Mouse (Mus musculus): Measurements from ENCODE around the gene Cct8l1.

Cct8l1 gene

DNA sequence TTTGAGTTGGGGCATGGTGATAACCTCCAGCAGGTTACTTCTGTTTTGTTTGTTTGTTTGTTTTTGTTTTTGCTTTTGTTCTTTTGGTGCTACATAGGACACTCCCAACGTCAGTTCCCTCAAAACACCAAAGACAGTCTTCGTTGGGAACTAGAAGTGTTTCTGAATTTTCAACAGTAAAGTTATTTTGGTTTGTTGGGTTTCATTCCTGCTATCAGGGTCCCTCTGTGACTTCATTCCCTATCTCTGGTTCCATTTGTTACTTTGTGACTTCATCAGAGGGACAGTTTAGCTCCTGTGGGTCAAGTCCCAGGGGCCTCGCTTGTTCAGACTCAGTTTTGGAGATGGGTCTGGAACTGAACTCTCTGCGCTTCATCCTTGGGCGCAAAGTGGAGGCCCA, at the start of gene Cct8l1:
Gene Cct8l1, plus strand, starts transcription at position 301 of the 400 bp plus-strand sequence.
- DNase-seq (ENCODE audit: low spot score in 2 of 2), result no peak

DNA sequence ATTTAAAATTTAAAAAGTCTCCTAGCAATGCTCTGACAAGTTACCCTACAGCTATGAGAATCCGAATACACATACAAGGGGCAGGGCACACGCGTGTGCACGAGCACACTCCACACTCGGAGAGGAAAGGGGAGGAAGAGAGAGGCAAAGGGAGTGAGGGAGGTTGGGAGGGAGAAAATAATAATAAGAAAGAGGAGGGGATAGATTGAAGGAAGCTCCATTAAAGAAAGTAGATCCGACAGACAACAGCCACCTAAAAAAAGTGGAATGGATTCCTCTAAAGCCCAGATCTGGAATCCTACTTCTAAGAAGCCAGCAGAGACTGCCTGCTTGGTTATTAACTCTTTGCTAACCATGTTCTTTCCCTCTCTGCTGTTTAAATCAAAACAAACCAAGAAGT, 43.8 kb upstream of the Cct8l1 start:
- no peak for DNase-seq (ENCODE audit: low spot score in 2 of 2)

DNA sequence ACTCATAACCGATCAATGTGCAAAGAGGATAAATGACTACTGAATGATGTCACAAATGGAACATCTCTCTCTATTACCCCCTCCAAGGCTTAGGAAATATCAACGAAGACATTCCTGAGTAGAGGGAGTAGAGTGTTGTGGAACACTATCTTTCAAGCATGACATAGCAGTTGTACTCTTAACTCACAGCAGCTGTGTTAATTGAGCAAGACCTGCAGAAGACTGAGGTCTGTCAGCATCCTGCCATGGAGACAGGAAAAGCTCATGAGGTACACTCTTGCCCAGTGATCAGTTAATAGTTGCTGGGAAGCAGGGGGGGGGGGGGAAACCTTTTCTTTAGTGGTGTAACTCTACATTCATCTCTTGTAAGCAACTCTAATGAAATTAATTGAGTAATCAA, 40.1 kb upstream of the Cct8l1 start:
- no peak for DNase-seq (ENCODE audit: low spot score in 2 of 2)

DNA sequence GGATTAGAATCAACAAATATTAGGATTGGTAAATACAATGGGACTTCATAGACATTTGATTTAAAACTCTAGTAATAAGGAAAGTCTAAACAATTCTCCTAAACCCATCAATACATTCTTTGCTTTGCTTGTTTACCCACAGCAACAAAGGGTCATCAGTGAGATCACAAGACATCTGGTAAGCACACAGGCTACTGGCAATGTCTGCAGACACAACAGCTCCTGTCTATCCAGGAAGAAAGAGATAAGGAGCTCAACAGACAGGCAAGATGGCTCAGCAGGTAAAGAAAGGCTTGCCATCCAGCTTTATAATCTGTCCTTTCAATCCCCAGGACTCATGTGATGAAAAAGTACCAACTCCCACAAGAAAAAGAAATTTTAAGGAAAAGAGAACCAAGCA, 37.0 kb upstream of the Cct8l1 start:
- DNase-seq (ENCODE audit: low spot score in 2 of 2), result no peak

DNA sequence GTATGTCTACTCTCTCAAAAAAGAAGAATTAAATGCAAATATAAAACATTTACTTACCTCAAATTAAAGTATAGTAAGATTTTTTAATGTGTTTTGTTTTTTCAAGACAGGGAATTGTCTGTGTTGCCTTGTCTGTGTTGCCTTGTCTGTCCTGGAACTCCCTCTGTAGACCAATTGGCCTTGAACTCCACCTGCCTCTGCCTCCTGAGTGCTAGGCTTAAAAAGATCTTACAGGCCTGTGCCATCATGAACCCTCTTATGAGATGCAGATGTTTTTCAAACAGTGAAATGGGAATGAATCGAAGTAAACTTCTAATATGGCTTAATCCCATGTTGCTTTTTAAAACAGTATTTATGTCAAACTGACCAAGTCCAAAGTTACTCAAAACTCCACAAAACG, 19.2 kb upstream of the Cct8l1 start:
- DNase-seq (ENCODE audit: low spot score in 2 of 2), result no peak

DNA sequence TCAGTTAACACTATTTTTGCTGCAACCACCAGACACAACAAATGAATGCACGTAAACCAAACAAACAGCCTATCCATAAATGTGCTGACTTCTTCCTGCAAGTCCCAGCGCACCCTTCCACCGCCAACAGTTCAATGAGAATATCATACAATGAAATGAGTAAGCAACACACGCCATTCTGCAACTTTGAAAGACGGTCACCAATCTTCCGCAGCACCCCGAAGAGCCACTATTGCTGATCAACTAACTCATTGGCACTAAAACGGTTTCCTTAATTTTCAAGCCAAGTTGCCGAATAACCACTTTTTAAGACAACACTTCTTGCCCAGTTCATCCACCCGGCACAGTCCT, 18.5 kb upstream of the Cct8l1 start:
- peak in 1 of 2 experiments; percentile 30 for DNase-seq (ENCODE audit: low spot score in 2 of 2)

DNA sequence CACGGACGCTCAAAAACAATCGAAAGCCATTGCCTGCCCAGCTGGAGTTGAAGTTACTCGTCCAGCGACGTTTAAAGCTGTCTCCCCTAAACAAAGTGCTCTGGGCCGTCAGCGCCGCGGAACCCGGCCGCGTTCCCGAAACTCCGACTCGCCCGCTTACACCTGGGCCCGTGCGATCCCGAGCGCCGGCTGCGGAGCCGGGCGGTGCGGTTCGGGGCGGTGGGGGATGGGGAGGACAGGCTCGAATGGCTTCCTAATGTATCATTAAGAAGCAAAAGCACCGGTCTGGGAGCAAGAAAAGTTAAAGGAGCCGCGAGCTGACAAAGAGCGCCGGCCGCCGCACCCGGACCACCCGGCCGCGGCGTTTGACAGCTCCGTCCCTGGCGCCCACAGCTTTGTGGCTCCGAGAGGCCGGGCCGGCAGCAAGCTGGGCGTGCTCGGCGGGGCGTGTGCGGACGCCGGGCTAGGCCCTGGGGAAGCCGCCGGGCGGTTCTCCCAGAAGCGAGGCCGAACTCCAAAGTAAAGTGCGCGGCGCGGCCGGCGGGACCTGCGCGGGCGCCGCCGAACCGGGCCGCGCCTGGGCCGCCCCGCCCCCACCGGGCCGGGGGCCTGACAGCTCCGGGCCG, 18.0 kb upstream of the Cct8l1 start:
- peak; percentile 56 to 60 for DNase-seq (ENCODE audit: low spot score in 2 of 2)

DNA sequence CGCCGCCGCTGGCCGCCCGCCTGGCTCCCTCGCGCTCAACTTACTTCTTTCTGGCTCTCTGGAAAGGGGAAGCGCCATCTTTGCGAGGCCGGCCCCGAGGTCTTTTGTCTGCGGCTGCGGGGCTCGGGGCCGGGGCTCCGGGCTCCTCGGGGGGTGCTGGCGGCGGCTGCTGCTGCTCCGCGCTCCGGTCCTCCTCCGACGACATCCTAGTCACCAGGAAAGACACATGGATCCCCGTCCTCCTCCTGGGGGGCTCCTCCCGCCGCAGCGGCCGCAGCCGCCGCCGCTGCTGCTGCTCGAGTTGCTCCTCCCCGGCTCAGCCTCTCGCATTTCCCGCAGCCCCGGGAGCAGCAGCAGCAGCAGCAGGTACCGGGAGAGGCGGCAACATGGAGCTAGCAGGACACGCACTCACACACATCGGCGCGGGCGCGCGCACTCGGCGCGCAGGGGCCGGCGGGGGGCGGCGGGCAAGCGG, 17.5 kb upstream of the Cct8l1 start, which contains the start of gene Kmt2c:
Gene Kmt2c, minus strand, starts transcription at position 438 of the 475 bp plus-strand sequence.
- DNase-seq (ENCODE audit: low spot score in 2 of 2), result peak; percentile 84 to 85

DNA sequence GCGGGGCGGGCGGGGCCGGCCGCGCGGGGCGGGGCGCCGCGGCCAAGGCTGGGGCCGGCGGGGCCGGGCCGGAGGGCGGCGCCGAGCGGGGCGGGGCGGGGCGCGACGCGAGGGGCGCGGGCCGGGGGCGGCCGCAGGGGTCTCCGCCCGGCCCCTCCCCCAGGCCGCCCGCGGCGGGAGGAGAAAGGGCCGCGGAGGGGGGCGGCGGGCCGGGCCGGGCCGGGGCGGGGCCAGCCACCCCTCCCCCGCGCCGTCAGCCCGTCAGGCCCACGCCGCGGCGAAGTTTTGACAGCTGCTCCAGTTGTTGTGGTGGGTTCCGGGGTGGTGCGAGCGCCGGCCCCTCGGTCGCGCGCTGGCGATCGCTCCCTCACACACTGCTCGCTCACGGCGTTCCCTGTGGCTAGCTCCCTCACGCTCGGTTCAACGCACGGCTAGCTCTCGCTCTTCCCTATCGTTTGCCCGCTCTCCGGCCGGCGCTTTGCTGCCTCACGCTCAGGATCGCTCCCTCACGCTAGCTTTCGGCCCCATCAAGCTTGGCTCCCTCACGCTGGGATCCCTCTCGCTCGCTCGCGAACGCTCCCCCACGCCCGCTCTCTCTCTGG, 16.9 kb upstream of the Cct8l1 start:
- peak; percentile 84 to 87 for DNase-seq (ENCODE audit: low spot score in 2 of 2)

DNA sequence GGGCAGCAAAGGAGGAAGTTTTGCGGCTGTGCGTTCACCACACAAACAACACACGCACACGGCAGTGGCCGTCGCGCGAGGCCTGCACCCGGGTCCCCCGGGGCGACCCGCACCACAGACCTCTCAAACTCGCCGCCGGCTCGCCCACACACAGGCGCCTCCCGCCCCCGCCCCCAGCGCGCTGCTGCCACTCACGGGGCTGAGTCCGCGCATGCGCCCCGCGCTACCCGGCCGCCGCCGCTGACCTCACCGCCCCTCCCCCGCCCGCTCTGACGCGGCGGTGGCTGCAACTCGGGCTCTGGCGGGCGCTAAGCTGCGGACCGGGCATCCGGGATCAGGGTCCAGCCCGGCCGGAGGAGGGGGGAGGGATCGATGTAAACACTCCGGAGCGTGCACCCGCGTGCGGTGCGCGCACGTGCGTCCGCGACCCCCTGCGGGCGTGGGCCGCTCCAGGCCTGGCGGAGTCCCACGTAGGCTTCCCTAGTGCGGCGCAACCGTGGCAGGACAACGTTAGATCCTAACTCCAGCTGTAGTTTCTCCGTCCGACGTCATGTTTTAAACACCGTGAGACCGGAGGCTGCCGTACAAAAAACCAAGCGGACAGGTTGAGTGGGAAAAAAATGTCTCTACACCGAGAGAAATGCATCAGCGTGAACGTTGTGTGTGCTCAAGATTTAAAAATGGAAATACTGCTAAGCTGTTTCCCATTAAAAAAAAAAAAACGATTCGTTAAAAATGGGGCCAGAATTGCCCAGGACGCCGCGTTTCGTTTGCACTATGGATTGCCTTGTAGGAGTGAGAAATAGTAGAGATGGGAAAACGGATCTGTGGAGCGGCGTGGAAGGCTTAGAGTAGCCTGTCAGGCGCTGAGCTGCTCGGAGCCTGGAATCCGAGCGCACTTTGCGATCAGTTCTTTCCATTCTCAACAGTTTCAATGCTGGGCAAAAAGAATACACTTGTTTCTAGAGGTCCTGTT, 16.2 kb upstream of the Cct8l1 start:
- DNase-seq (ENCODE audit: low spot score in 2 of 2), result peak; percentile 98

DNA sequence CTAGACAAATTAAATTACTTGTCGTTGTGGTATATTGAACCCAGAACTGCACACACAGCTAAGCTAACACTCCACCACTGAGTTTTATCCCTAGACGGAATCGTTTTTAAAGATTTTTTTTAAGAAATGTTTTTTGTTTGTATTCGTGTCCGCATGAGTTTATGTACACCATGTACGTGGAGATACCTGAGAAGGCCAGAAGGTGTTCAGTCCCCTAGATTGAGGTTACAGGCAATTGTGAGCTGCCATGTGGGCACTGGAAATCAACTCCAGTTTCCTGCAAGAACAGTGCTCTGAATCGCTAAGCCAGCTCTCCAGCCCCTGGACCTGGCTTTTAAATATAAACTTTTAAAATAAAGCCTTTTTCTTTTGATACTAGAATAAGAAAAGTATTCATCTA, 15.2 kb upstream of the Cct8l1 start:
- DNase-seq (ENCODE audit: low spot score in 2 of 2), result no peak

DNA sequence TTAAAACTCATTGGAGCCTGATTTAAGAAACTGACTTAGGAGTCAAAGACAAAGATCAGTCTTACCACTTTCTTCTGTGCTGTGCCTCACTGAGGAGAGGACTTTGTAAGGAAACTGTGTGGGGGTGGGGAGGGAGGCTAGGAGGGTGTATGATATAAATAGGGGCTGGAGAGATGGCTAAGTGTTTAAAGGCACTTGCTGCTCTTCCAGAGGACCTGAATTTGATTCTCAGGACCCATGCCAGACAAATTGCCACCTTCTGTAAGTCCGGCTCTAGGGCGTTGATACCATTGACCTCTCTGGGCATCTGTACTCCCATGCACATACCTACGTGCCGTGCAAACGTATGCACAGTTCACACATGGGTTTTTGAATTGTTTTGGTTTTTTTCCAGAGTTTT, 9.8 kb upstream of the Cct8l1 start:
- DNase-seq (ENCODE audit: low spot score in 2 of 2), result no peak

DNA sequence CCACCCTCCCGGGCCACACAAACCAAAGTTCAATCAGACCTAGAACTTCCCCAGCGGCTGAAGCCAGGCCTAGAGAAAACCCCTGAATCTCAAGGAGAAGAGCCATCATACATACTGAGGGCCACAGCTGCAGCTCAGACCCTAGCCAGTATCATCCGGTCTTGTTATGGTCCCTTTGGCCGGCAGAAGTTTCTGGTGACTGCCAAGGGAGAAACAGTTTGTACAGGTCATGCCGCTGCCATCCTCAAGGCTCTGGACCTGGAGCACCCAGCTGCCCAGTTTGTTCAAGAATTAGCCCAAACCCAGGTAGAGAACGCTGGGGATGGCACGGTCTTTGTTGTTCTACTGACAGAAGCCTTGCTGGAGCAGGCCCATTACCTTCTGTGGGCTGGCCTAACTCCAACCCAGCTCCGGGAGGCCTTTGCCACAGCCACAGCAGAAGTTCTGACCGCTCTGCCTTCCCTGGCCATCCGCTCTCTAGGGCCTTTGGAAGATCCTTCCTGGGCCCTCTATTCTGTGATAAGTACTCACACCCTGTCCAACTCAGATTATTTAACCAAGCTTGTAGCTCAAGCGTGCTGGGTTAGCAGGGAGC, 531 bp downstream of the Cct8l1 start:
- DNase-seq (ENCODE audit: low spot score in 2 of 2), result no peak

DNA sequence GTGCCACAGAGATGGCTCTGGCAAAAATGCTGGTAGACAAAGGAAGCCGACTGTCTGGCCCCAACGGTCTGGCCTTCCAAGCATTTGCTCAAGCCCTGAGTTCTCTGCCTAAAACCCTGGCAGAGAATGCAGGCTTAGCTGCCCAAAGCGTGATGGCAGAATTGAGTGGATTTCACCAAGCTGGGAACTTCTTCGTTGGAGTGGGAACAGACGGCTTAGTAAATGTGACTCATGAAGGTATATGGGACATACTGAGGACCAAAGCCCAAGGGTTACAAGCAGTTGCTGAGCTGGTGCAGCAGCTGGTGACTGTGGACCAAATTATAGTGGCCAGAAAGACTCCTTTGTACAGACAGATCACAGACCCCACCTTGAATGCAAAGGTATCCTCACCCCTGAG, 1.7 kb downstream of the Cct8l1 start:
- no peak for DNase-seq (ENCODE audit: low spot score in 2 of 2)

DNA sequence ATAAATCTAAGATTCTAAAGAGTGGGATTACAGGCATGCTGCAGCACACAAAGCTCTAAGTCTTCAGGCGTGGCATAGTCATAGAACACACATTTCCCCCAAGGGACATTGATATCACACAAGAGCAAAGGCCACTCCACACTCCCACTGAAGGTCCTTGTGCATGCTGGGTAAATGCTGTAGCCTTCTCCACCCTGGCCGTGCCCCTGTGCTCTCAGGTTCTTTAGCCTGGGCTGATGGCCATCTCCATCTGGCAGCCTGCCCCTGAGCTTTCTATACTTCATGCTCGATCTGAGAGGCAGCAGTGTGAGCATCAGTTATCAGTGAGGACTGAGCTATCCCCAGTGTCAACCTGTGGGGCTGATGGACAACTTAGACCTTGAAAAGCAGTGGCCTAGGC, 4.0 kb downstream of the Cct8l1 start:
- no peak for DNase-seq (ENCODE audit: low spot score in 2 of 2)

DNA sequence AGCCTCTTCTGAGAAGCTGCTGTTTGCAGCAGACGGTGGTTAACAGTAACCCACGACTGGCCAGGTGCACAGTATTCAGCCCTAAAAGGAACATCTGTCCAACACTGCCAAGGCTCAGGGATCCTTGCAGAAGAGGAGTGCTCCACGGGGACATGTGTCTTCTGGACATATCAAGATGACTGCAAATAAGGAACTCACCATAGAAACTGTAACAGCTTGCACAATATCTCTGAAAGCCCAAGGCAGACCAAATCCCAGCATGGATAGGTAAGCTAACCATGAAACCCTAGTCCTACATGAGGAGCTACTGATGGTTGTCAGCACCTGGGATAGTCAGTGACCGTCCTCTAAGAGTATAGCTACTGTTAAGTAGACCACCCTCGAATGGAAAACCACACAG, 5.6 kb downstream of the Cct8l1 start:
- DNase-seq (ENCODE audit: low spot score in 2 of 2), result no peak

DNA sequence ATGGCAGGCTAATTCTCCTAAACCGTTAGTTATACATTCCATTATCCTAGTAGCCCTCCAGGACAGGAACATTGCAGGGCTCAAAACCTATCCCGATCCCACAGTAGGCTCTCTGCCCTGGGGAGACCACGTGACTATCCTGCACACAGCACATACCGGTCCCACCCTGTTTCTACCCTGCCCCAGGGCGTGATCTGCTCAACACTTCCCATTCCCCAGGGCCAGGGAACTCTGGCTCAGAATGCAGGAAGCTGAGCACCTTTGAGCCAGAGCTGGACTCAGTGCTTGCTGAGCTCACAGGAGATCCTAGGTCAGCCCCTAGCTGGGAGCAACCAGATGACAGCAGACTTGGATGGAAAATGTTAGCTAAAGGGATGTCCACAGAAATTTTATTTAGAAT, 10.2 kb downstream of the Cct8l1 start:
- DNase-seq (ENCODE audit: low spot score in 2 of 2), result no peak

DNA sequence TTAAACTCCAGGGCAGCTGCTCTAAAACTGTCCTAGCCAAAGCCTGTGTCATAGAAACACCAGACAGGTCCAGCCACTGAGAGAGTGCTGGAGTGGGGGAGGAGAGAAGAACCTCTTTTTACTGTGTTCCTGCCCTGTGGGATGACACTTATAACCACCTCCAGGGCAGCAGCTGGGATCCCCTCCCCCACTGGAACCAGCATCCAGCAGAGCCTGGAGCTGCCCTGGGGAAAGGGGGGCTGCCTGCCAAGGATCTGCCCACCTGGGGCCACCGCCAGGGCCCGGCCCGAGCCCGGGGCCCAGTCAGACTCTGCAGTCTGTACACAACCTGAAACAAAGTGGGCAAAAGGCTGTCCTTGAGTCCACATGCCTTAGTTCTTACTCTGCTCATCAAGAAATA, 11.1 kb downstream of the Cct8l1 start:
- peak; percentile 46 to 51 for DNase-seq (ENCODE audit: low spot score in 2 of 2)

DNA sequence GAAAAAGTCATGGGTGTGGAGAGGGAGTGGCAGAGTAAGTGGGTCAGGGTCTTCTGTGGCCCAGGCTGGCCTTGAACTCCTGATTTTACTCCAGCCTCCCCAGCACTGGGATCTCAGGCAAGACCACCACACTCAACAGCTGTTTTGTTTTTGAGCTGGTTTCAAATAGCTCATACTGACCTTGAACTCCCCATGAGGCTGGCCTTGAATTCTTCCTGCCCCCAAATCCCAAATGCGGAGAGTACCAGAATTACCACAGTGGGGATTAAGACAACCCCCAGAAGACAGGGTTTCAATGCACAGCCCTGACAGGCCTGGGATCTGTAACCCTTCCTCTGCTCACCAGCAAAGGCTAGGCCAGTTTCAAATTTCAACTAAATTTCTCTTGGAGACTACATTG, 12.1 kb downstream of the Cct8l1 start:
- DNase-seq (ENCODE audit: low spot score in 2 of 2), result no peak

DNA sequence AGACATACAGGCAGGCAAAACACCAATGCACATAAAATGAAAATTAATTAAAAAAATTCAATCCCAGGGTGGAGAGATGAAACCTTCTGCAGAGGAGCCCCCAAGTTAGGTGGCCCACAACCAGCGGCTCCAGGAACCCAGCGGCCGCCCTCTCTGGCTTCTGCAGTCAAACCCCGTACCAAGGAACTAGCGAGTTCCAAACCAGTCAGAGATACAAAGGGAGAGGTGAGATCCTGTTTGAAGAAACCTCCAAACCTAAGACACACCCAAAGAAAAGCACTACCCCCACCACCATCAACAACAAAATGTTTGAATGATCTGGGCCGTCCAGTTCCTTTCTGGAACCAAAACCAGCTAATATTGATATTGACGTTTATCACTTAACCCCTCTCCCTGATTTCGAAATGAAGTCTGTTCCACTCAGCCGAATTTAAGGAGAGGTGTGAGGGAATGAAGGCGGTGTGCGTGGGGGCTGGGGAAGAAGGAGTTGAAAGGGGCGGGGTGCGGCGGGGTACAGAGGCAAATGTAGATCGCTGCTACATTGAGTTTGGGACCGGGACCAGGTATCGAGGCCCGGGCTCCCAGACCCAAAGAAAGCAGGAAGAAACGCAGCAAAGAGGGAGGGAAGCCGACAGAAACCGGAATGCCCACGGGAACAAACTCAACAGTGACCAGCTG, 13.1 kb downstream of the Cct8l1 start:
- no peak for DNase-seq (ENCODE audit: low spot score in 2 of 2)

DNA sequence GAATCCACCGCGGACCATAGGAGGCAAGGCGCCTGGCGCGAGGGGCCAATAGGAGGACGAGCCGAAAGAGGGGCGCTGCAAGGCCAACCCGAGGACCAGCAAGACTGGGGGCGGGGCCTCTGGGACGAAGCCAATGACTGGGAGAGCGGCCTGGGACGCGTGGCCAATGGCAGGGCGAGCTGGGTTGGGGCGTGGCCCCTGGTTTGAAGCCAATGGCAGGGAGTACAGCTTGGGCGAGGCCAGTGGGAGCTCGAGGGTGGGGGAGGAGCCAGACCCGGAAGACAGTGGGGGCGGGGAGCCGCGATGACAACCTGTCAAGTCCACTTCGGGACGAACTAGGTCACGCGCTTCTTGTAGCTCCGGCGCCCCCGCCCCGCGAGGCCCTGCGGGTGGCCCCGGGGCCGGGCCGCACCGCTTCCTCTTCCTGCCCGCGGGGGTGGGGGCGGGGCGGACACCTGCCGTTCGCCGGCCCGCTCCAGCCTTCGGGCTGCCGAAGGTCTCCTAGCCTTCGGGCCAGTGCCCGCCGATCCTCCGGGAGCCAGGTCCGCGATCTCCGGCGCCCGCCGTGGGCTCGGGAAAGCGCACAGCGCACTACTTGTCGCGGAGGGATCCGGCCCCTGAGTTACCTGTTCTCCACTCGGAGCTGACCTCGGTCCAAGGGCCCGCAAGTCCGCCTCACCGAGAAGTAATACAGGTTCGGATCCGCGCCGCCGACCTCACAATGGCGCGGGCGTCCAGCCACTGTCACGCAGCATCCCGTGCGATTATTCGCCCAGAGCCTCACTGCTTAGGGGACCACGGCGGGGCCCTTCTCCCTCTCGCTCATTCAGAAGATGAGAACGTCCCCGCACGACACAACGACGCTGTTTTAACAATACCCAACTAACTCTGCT, 13.9 kb downstream of the Cct8l1 start:
- DNase-seq (ENCODE audit: low spot score in 2 of 2), result peak; percentile 100

All from right cerebral cortex, postnatal 10 days (tissue).